Mouse (Mus musculus) liver, adult 2 months (tissue): ENCODE data around the gene H2-T23.

Source experiments
- CTCF ChIP-seq: fragments of 200-500 bp; IDR thresholded peaks from 2 replicates; pipeline ENCODE4 v1.5.1; 2011; ENCODE audit warnings: low read depth, low read length, control low read depth
- POLR2A ChIP-seq: fragments of 200-500 bp; IDR thresholded peaks from 2 replicates; pipeline ENCODE4 v1.6.1; 2011; ENCODE audit warnings: low read length, control low read depth; ENCODE audit not compliant: insufficient read depth; ENCODE audit errors: extremely low read depth

DNA sequence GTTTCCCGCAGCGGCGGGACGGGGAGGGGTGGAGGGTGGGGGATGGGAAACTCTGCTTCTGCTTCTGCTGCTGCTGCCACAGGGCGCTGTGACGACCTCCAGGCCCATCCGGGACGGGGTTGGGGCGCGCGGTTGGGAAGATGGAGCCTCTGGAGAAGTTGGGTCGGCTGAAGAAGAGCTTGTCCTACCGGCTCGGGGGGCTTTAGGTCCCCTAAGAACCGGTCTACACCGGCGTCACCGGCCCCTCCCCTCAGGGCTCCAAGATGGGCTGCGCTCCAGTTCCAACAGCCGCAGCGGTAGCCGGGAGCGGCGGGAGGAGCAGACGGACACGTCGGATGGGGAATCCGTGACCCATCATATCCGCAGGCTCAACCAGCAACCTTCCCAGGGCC, 52.3 kb downstream of the H2-T23 start:
- TF ChIP-seq CTCF (no peak), POLR2A (no peak)
